Mouse (Mus musculus) forebrain, embryonic 11.5 days (tissue): ENCODE data around the gene Olfr1058. TPM values are rescaled to one million over a fixed set of nuclear protein-coding genes. Genes with fewer than 3 reads are reported as not detected.

ENCODE experiments used
- ATAC-seq: fragments of 200-750 bp; cut with Nextera tagmentation; replicated peaks from 2 replicates; pipeline ENCODE4 v1.8.0; 2017; ENCODE audit warnings: moderate TSS enrichment; ENCODE audit not compliant: low FRiP score
- DNase-seq: peaks from one replicate; pipeline ENCODE4 v3.0.0-alpha.2; 2017; ENCODE audit warnings: low spot score
- H3K27ac ChIP-seq: fragments of 300-500 bp; sonication (generic); 2 replicates; pipeline ENCODE4 v1.5.1; 2014; ENCODE audit warnings: low read depth, low read length
- H3K27me3 ChIP-seq: fragments of 300-500 bp; sonication (generic); 2 replicates; pipeline ENCODE4 v1.6.1; 2014; ENCODE audit warnings: mild to moderate bottlenecking, low read length, mixed read lengths; ENCODE audit not compliant: control insufficient read depth, insufficient read depth
- H3K36me3 ChIP-seq: fragments of 300-500 bp; sonication (generic); 2 replicates; pipeline ENCODE4 v1.6.1; 2014; ENCODE audit warnings: mild to moderate bottlenecking, low read length, moderate library complexity, mixed read lengths; ENCODE audit not compliant: control insufficient read depth, insufficient read depth
- H3K4me1 ChIP-seq: fragments of 300-500 bp; sonication (generic); replicated peaks from 2 replicates; pipeline ENCODE4 v1.6.1; 2014; ENCODE audit warnings: low read length, mixed read lengths; ENCODE audit not compliant: control insufficient read depth, insufficient read depth
- H3K4me2 ChIP-seq: fragments of 300-500 bp; sonication (generic); 2 replicates; pipeline ENCODE4 v1.6.1; 2014; ENCODE audit warnings: low read depth, mild to moderate bottlenecking, low read length, moderate library complexity, mixed read lengths; ENCODE audit not compliant: severe bottlenecking
- H3K4me3 ChIP-seq: fragments of 300-500 bp; sonication (generic); 2 replicates; pipeline ENCODE4 v1.5.1; 2014; ENCODE audit warnings: low read depth, low read length
- H3K9ac ChIP-seq: fragments of 300-500 bp; sonication (generic); 2 replicates; pipeline ENCODE4 v1.6.1; 2014; ENCODE audit warnings: low read length
- H3K9me3 ChIP-seq: fragments of 300-500 bp; sonication (generic); 2 replicates; pipeline ENCODE4 v1.6.1; 2016; ENCODE audit warnings: low read length, mixed read lengths; ENCODE audit not compliant: control insufficient read depth
- WGBS: fragments of 180-500 bp; shearing (Covaris S2); extraction: QIAGEN DNeasy Blood & Tissue Kit; methylation state at CpG from one replicate; pipeline ENCODE4 v1.1.7; 2014; 5-methylcytosine and 5-hydroxymethylcytosine counted together
- polyA plus RNA-seq: library from polyadenylated mRNA; unstranded; fragments of >200 nt; fragmentation: Nextera tagmentation; extraction: Ambion mirVana; gene quantifications from 2 replicates; pipeline ENCODE4 v1.2.1, GENCODE M21; 2014

Olfr1058 gene
- polyA plus RNA-seq, 1 experiment from 2014 or later: not detected

DNA sequence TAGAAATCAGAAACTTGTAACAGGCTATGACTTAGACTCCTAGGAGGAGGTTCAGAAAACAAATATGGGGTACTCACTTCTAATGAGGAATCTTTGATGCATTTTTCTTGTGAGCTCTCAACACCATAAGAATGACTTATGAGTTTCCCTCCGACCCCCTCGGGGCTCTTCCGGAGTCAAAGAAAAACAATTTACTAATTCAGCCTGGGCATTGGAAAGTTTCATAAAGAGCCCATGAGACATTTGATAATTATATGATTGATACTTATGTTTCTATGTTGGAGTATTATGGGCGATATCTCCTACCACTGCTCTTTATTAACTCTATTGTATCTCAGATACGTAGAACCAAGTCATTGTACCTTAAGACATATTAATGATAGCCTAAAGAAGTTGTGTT lies 38.2 kb downstream of the Olfr1058 start, which contains the start of gene Olfr1055:
Gene Olfr1055, minus strand, starts transcription at position 101 of the 400 bp plus-strand sequence.
- Histone ChIP-seq H3K4me3 (no peak within 1 kb of the TSS), H3K27me3 (no peaks in the 10 kb centered on the region), H3K4me2 (no peak within 1 kb of the TSS), H3K27ac (no peak within 1 kb of the TSS), H3K4me1 (no peaks in the 10 kb centered on the region), H3K36me3 (no peaks in the 10 kb centered on the region), H3K9me3 (no peaks in the 10 kb centered on the region), H3K9ac (no peak within 1 kb of the TSS)
- ATAC-seq: no peak
- no peak for DNase-seq
- 97% methylated on average over 5 of the region's 5 CpGs for WGBS

DNA sequence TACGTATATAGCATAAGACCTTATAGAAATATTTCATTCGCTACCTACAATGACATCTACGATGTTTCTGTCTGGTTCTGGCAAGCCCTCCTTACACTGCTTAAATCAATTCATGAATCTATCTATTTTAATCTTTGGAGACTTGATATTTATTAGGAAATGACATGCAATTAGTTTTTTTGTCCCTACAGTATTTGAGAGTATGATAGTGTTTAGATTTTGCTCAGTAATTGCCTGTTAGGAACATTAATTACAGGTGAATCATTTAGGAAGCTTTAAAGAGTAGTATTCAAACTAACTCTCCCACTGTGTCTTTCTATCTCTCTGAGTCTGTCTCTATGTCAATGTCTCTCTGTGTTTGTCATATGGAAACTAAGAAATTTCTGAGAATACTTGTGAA lies 53.0 kb downstream of the Olfr1058 start, which contains the start of gene Olfr1054:
Gene Olfr1054, minus strand, starts transcription at position 101 of the 400 bp plus-strand sequence.
- Histone ChIP-seq H3K9ac (no peak within 1 kb of the TSS), H3K27ac (no peak within 1 kb of the TSS), H3K4me2 (no peak within 1 kb of the TSS), H3K4me1 (no peaks in the 10 kb centered on the region), H3K9me3 (no peaks in the 10 kb centered on the region), H3K36me3 (no peaks in the 10 kb centered on the region), H3K4me3 (no peak within 1 kb of the TSS), H3K27me3 (no peaks in the 10 kb centered on the region)
- WGBS: 85% methylated on average over 3 of the region's 3 CpGs
- DNase-seq (no peak), ATAC-seq (no peak)

Other genes starting within 250 kb of the Olfr1058 start
- gene Olfr1040, start 241.8 kb downstream of the Olfr1058 start, polyA plus RNA-seq: not detected in 2 replicates
- gene Olfr1042, start 226.7 kb downstream of the Olfr1058 start, polyA plus RNA-seq: not detected in 2 replicates
- not detected in 2 replicates for gene Olfr1043, start 221.0 kb downstream of the Olfr1058 start, polyA plus RNA-seq
- not detected in 2 replicates for gene Olfr1044, start 210.7 kb downstream of the Olfr1058 start, polyA plus RNA-seq
- gene Olfr52, start 202.9 kb downstream of the Olfr1058 start, polyA plus RNA-seq: not detected in 2 replicates
- not detected in 2 replicates for gene Olfr1045, start 185.6 kb downstream of the Olfr1058 start, polyA plus RNA-seq
- not detected in 2 replicates for gene Olfr1046, start 169.2 kb downstream of the Olfr1058 start, polyA plus RNA-seq
- gene Olfr1047, start 157.2 kb downstream of the Olfr1058 start, polyA plus RNA-seq: not detected in 2 replicates
- gene Olfr1048, start 148.3 kb downstream of the Olfr1058 start, polyA plus RNA-seq: not detected in 2 replicates
- not detected in 2 replicates for gene Olfr1049, start 130.2 kb downstream of the Olfr1058 start, polyA plus RNA-seq
- not detected in 2 replicates for gene Olfr1051, start 109.5 kb downstream of the Olfr1058 start, polyA plus RNA-seq
- not detected in 2 replicates for gene Olfr1052, start 96.1 kb downstream of the Olfr1058 start, polyA plus RNA-seq
- not detected in 2 replicates for gene Olfr1053, start 73.3 kb downstream of the Olfr1058 start, polyA plus RNA-seq
- not detected in 2 replicates for gene Olfr1054, start 53.1 kb downstream of the Olfr1058 start, polyA plus RNA-seq
- gene Olfr1055, start 38.3 kb downstream of the Olfr1058 start, polyA plus RNA-seq: not detected in 2 replicates
- not detected in 2 replicates for gene Olfr1056, start 26.1 kb downstream of the Olfr1058 start, polyA plus RNA-seq
- gene Olfr1057, start 10.2 kb downstream of the Olfr1058 start, polyA plus RNA-seq: not detected in 2 replicates
- not detected in 2 replicates for gene Olfr1061, start 25.5 kb upstream of the Olfr1058 start, polyA plus RNA-seq
- gene Olfr1062, start 38.2 kb upstream of the Olfr1058 start, polyA plus RNA-seq: not detected in 2 replicates
- gene Olfr1065, start 62.0 kb upstream of the Olfr1058 start, polyA plus RNA-seq: not detected in 2 replicates
- gene Olfr1066, start 67.7 kb upstream of the Olfr1058 start, polyA plus RNA-seq: not detected in 2 replicates
- gene Olfr228, start 98.8 kb upstream of the Olfr1058 start, polyA plus RNA-seq: not detected in 2 replicates
- not detected in 2 replicates for gene Olfr1076, start 119.9 kb upstream of the Olfr1058 start, polyA plus RNA-seq
- not detected in 2 replicates for gene Olfr1079, start 153.9 kb upstream of the Olfr1058 start, polyA plus RNA-seq
- gene Olfr1080, start 169.7 kb upstream of the Olfr1058 start, polyA plus RNA-seq: not detected in 2 replicates
- not detected in 2 replicates for gene Olfr1082, start 210.4 kb upstream of the Olfr1058 start, polyA plus RNA-seq